Mouse (Mus musculus) hindbrain, postnatal 0 days (tissue): ENCODE results near the gene Mapk13. TPM values are rescaled to one million over a fixed set of nuclear protein-coding genes. Genes with fewer than 3 reads are reported as not detected.
A peak's percentile ranks its signal among the peaks of the same experiment; 100 is the strongest.

Experiments
- ATAC-seq: fragments of 200-750 bp; cut with Nextera tagmentation; 2 replicates; pipeline ENCODE4 v1.8.0; 2017; ENCODE audit warnings: mild to moderate bottlenecking, moderate TSS enrichment, moderate library complexity
- DNase-seq: peaks from one replicate; pipeline ENCODE4 v3.0.0-alpha.2; 2015; ENCODE audit warnings: low spot score
- H3K27ac ChIP-seq: fragments of 300-500 bp; sonication (generic); 2 replicates; pipeline ENCODE4 v1.5.1; 2014; ENCODE audit warnings: mild to moderate bottlenecking
- H3K27me3 ChIP-seq: fragments of 300-500 bp; sonication (generic); 2 replicates; pipeline ENCODE4 v1.6.1; 2014; ENCODE audit warnings: low read length, mixed read lengths; ENCODE audit not compliant: insufficient read depth
- H3K36me3 ChIP-seq: fragments of 300-500 bp; sonication (generic); 2 replicates; pipeline ENCODE4 v1.6.1; 2014; ENCODE audit warnings: low read length, mixed read lengths; ENCODE audit not compliant: insufficient read depth
- H3K4me1 ChIP-seq: fragments of 300-500 bp; sonication (generic); 2 replicates; pipeline ENCODE4 v1.6.1; 2014; ENCODE audit warnings: antibody characterized with exemption, low read length, mixed read lengths; ENCODE audit not compliant: insufficient read depth
- H3K4me2 ChIP-seq: fragments of 300-500 bp; sonication (generic); 2 replicates; pipeline ENCODE4 v1.6.1; 2014; ENCODE audit warnings: low read depth, mild to moderate bottlenecking, low read length, moderate library complexity, mixed read lengths
- H3K4me3 ChIP-seq: fragments of 300-500 bp; sonication (generic); 2 replicates; pipeline ENCODE4 v1.5.1; 2014; ENCODE audit warnings: low read length
- H3K9ac ChIP-seq: fragments of 300-500 bp; sonication (generic); replicated peaks from 2 replicates; pipeline ENCODE4 v1.6.1; 2014; ENCODE audit warnings: mild to moderate bottlenecking, low read length, moderate library complexity, mixed read lengths
- H3K9me3 ChIP-seq: fragments of 300-500 bp; sonication (generic); 2 replicates; pipeline ENCODE4 v1.6.1; 2016; ENCODE audit warnings: low read length, mixed read lengths
- CTCF ChIP-seq: IDR thresholded peaks from 2 replicates; pipeline ENCODE4 v1.5.1; 2016; ENCODE audit warnings: antibody characterized with exemption, control low read depth, low read depth
- WGBS: fragments of 180-500 bp; shearing (Covaris S2); extraction: QIAGEN DNeasy Blood & Tissue Kit; methylation state at CpG from one replicate; pipeline ENCODE4 v1.1.7; 2014; 5-methylcytosine and 5-hydroxymethylcytosine counted together
- polyA plus RNA-seq: library from polyadenylated mRNA; unstranded; fragments of >200 nt; fragmentation: Nextera tagmentation; extraction: Ambion mirVana; gene quantifications from 2 replicates; pipeline ENCODE4 v1.2.1, GENCODE M21; 2015
- total RNA-seq: library from RNA; depleted of rRNA; stranded (reverse); fragments of >200 nt; gene quantifications from 2 replicates; pipeline ENCODE4 v1.2.3, GENCODE M21; 2014

Gene Mapk13
- total and polyA plus RNA-seq, 2 experiments from 2014 or later, result 0.37 to 1.7 TPM

DNA sequence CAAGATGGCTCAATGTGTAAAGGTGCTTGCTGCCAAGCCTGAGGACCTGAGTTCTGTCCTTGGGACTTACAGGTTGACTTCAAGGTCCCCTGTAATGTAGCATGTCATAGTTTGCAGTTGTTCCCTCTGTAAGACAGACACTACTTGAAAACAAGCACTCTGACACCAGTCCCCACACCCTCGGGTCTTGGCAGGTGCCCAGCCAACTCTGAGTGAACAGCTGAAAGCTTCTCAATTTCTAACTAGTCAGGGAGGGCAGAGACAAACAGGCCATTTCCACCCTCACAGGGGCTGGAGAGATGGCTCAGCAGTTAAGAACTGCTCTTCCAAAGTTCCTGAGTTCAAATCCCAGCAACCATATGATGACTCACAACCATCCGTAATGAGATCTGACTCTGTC is 11.6 kb upstream of the Mapk13 start:
- Histone ChIP-seq H3K9me3 (no peaks in the 10 kb centered on the region), H3K27me3 (no peaks in the 10 kb centered on the region), H3K4me1 (no peaks in the 10 kb centered on the region), H3K4me2 (no peak overlapping the region), H3K9ac (no peak overlapping the region), H3K36me3 (no peaks in the 10 kb centered on the region), H3K4me3 (no peak overlapping the region), H3K27ac (no peak overlapping the region)
- no peak for TF ChIP-seq CTCF
- DNase-seq (no peak), ATAC-seq (no peak)
- WGBS, result 68% methylated on average over 2 of the region's 2 CpGs

DNA sequence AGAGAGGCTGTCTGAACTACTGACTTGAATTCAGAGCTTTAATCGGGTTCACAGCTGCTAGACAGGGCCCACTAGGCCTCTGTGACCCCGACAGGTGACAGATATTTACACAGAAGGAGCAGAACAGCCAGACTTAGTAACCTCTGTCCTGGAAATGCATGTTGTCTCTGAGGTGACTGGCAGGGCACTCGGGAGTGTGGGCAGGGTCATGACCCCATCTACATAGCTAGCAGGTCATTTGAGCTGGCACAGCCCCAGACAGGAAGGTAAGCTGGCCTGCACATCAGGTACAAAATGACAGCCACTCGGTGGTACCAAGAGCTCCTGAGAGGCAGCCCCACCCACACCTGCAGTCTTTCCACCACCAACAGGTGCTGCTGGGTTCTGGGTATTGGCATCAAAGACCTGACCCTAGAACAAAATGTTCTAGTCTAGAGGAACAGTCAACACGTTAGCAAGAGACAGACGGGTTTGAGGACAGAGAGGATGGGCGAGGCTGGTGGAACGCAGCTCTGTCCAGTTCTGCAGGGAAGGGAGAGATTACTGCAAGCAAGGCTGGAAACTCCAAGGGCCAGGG is 8.3 kb upstream of the Mapk13 start:
- no peak overlapping the region for H3K4me3 ChIP-seq
- H3K27me3 ChIP-seq, result no peaks in the 10 kb centered on the region
- no peak for DNase-seq
- no peaks in the 10 kb centered on the region for H3K36me3 ChIP-seq
- H3K4me1 ChIP-seq, result no peaks in the 10 kb centered on the region
- no peak overlapping the region for H3K4me2 ChIP-seq
- H3K9ac ChIP-seq, result no peak overlapping the region
- no peak for ATAC-seq
- no peaks in the 10 kb centered on the region for H3K9me3 ChIP-seq
- TF ChIP-seq CTCF, result no peak
- no peak overlapping the region for H3K27ac ChIP-seq
- WGBS, result 78% methylated on average over 8 of the region's 8 CpGs

DNA sequence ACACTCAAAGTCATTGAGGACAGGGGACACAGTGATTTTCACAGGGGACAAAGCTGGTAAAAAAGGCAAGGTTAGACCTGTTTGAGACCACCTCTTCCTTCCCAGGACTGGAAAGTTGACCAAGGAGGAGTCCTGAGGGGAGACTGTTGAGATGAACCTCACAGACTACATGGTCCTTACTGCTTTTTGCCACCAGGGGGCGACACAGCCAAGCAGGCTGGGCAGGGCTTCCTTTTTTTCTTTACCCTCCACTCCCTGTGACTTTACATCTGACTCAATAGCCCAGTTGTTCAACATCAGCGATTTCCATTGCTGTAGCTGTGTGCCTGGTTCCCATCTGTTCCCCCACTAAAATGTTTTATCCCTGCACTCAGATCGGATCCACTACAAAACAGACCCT is 7.2 kb upstream of the Mapk13 start:
- peak; percentile 91 for TF ChIP-seq CTCF
- 11% methylated on average over 3 of the region's 3 CpGs for WGBS

DNA sequence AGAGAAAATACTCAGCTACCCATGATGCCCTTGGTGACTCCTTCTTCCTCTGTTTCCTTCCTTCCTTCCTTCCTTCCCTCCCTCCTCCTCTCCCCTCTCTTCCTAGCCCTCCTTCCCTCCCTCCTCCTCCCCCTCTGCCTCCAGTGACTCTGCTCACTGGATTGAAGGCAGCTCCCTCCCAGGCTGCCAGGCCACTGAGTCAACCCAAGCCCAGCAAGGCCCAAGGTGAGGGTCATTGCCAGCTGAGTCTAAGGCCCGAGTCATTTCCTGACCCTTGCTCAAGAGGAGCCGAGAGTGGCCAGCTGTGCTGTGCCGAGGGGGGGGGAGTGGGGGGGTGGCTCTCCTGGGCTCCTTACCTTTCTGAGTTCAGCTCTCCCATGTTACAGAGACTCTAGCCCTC is 2.9 kb upstream of the Mapk13 start:
- ATAC-seq, result no peak
- no peak overlapping the region for H3K27ac ChIP-seq
- no peak overlapping the region for H3K4me2 ChIP-seq

More for the DNA sequence above, 7.2 kb upstream of the Mapk13 start:
- Histone ChIP-seq H3K27me3 (no peaks in the 10 kb centered on the region), H3K9me3 (no peaks in the 10 kb centered on the region), H3K36me3 (no peaks in the 10 kb centered on the region), H3K4me2 (no peak overlapping the region), H3K4me1 (no peaks in the 10 kb centered on the region), H3K4me3 (no peak overlapping the region), H3K27ac (no peak overlapping the region), H3K9ac (no peak overlapping the region)
- no peak for ATAC-seq
- DNase-seq, result peak; percentile 56

DNA sequence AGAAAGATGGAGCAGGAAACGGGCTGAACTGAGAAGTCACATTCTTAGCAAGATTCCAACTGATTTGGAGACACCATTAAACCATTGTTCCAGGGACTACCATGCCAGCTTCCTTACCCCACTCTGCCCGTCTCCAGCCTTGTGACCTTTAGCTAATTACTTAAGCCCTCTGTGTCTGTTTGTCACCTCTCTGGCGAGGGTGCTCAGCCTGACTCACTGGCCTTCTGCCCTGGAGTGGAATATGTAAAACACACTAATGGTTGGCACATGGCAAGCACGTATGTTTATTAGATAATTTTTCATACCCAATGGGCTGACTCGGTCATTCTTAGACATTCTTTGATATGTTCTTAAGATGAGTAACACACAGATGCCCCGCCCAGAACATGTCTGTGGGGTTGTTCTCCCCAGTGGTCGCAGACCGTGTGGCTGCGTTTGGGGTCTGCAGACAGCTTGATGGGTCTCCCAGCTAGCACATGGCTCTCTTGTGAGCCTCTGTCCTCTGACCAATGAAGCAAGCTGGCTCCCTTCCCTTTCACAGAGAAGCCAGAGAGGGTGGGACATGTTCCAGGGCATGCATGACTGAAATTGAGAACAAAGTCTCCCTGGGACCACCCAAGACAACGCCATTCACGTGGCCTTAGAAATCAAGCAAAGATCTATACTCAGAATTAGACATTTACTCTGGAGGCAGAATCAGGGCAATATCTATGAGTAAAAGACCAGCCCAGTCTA is 2.1 kb upstream of the Mapk13 start:
- no peak for DNase-seq

More for the DNA sequence above, 2.9 kb upstream of the Mapk13 start:
- no peak overlapping the region for H3K4me3 ChIP-seq
- no peaks in the 10 kb centered on the region for H3K9me3 ChIP-seq
- H3K9ac ChIP-seq, result no peak overlapping the region
- TF ChIP-seq CTCF, result no peak
- H3K4me1 ChIP-seq, result peaks cover 4% of the 10 kb centered on the region; the same call in 1 of the 2 replicates
- H3K27me3 ChIP-seq, result peaks cover 23% of the 10 kb centered on the region
- DNase-seq, result no peak
- H3K36me3 ChIP-seq, result no peaks in the 10 kb centered on the region
- 75% methylated on average over 3 of the region's 3 CpGs for WGBS

DNA sequence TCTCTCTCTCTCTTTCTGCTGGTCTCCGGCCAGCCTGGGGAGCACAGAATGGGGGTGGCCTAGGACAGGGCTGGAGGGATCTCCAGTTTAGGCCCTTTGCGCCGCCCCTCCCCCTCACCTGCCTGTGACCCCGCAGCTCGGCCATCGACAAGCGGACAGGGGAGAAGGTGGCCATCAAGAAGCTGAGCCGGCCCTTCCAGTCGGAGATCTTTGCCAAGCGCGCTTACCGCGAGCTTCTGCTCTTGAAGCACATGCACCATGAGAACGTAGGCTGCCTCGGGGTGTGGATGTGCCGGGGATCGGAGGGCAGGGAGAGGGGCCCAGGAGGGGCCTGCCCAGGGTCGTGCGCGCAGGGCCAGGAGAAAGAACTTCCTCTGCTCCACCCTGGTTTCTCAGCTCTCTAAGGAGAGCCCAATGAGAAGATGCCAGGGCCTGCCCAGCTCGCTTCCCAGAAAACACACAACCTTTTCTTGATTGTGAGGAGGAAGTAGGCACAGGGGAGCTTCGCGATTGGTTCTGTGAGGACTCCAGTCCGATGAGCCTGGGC is 851 bp downstream of the Mapk13 start:
- ATAC-seq (no peak), DNase-seq (peak; percentile 32)
- 5% methylated on average over 24 of the region's 24 CpGs for WGBS
- Histone ChIP-seq H3K9me3 (no peaks in the 10 kb centered on the region), H3K4me1 (peaks cover 4% of the 10 kb centered on the region; the same call in 1 of the 2 replicates), H3K36me3 (no peaks in the 10 kb centered on the region), H3K4me3 (peak overlapping the region; percentile 35), H3K27me3 (peaks cover 23% of the 10 kb centered on the region), H3K9ac (no peak overlapping the region), H3K4me2 (peak overlapping the region; percentile 62), H3K27ac (no peak overlapping the region)
- TF ChIP-seq CTCF, result no peak

More for the DNA sequence above, 2.1 kb upstream of the Mapk13 start:
- peaks cover 23% of the 10 kb centered on the region for H3K27me3 ChIP-seq
- ATAC-seq, result no peak
- H3K9ac ChIP-seq, result no peak overlapping the region
- no peak for TF ChIP-seq CTCF
- no peak overlapping the region for H3K4me2 ChIP-seq
- H3K4me1 ChIP-seq, result peaks cover 4% of the 10 kb centered on the region; the same call in 1 of the 2 replicates
- H3K27ac ChIP-seq, result no peak overlapping the region
- no peak overlapping the region for H3K4me3 ChIP-seq
- no peaks in the 10 kb centered on the region for H3K36me3 ChIP-seq
- H3K9me3 ChIP-seq, result no peaks in the 10 kb centered on the region
- WGBS, result 56% methylated on average over 11 of the region's 11 CpGs
